Mouse (Mus musculus): ENCODE data around the gene D8Ertd738e. TPM values are rescaled to one million over a fixed set of nuclear protein-coding genes. Genes with fewer than 3 reads are reported as not detected.

D8Ertd738e gene
- total RNA-seq, 2 experiments from 2014 or later = 140 to 152 TPM

- no peak for DNase-seq (ENCODE audit: extremely low spot score in 1 of 2, low spot score in 1 of 2)
Observed at GRCm38 (mm10) chr8:84203975-84204772, 45.3 kb downstream of the D8Ertd738e start.

- DNase-seq (ENCODE audit: extremely low spot score in 1 of 2, low spot score in 1 of 2) = no peak
Observed at GRCm38 (mm10) chr8:84202938-84203917, 46.3 kb downstream of the D8Ertd738e start.

DNA sequence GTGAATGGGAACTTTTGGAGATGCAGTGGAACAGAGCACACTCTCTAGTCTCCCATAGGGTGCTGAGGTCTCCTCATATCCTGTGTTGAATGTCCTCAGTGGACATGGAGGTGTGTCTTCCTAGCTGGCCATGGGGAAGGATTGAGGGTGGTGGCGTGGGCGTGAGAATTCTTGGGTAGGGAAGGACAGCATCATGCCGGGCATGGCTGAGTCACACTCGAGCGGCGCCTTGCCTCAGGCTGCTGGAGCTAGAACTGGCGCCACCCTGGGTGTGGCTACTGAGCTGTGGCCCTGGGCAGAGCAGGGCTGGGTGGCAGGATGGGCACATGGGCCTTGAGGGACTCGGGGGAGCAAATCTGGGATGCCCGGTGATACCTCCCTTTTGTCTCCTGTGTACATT is 47.1 kb downstream of the D8Ertd738e start:
- no peak for DNase-seq (ENCODE audit: extremely low spot score in 1 of 2, low spot score in 1 of 2)

- DNase-seq (ENCODE audit: extremely low spot score in 1 of 2, low spot score in 1 of 2) = no peak
Observed at GRCm38 (mm10) chr8:84201545-84202245, 47.8 kb downstream of the D8Ertd738e start.

DNA sequence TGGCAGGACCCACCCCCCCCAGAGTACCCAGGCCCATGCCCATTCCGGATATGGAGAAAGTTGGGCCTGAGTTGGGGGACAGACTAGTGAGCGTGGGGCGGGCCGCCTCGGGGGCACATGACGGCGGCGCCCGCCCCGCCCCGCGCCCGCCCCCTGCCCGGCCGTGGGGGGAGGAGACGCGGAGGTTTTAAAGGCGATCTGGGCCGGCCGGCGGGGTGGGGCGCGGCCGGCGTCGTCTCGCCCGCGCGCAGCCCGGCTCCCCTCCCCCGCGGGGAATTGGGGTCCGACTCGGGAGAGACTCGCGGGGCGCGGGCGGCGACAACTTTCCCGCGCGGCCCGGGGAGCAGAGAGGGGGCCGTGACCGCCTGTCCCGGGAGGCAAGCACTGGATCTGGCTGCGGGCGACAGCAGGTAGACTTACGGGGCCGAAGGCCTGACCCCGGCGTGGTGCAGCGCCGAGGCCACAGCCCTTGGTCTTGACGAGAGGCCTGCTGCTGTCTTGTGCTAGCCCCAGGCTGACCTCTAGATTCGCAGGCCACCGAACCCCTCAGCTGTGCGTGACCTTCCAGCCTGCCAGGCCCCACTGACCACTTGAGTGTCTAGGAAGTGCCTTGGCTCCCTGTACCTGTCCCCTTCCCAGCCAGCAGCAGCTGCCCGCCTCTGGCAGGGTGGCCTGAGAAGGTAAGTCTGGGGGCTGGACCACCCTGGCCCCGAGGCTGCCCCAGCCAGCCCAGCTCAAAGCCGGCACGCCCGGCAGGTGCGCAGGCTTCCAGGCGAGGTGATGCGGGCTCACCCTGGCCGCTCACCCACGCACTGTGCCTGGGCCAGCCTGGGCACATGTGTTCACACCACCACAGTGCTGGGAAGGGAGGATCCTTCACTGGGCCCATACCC is 48.6 kb downstream of the D8Ertd738e start:
- no peak for DNase-seq (ENCODE audit: extremely low spot score in 1 of 2, low spot score in 1 of 2)

GRCm38 (mm10) chr8:84200126-84200555 is 49.4 kb downstream of the D8Ertd738e start:
- no peak for DNase-seq (ENCODE audit: extremely low spot score in 1 of 2, low spot score in 1 of 2)

DNA sequence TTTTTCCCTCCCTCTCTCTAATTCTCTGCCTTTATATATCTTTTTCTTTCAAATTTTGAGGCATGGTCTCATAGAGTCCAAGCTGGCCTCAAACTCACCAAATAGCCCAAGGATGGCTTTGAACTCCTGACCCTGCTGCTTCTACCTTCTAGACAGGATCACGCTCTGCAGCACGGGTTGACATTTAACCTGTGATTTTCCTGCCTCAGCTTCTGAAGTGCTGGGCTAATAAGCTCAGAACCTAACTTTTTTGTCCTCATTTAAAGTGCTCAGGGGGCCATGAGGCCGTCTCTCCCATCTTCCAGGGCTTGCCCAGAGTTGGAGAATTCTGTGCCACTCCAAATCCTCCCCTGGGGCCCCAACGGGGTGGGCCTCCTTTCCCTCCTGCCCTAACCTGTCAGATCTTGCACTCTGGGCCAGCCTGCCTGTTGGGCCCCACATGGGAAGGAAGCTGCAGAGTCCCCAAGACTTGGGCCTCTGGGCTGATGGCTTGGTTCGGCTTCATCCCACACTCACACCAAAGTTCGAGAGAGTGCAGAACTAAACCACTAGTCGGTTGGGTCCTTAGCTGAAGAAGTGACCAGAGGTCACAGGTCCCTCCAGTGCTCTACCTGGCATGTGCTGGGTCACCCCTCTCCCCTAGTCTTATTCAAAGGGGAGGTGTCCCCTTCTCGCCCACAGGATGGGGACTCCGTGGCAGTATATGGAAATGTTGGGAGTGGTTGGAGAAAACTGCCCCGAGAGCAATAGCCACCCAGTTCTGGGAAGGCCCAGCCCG is 50.0 kb downstream of the D8Ertd738e start:
- no peak for DNase-seq (ENCODE audit: extremely low spot score in 1 of 2, low spot score in 1 of 2)

DNA sequence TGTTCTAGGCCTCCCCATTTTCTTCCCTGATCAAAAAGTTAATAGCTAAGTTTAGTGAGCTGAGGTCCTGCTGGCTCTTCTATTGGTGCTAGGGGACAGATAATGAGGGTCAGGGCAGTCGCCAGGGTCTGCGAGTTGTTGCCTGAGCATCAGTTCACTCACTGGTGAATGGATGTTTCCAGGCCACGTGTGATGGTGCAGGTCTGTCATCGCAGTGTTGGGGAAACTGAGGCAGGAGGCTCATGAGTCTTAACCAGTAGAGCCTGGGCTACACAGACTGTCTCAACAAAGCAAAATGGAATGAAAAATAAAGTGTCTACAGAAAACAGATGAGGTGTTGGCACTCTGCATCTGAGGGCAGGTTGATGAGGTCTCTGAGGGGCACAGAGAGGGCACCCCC is 50.6 kb downstream of the D8Ertd738e start:
- no peak for DNase-seq (ENCODE audit: extremely low spot score in 1 of 2, low spot score in 1 of 2)

GRCm38 (mm10) chr8:84197922-84198774 is 51.4 kb downstream of the D8Ertd738e start:
- DNase-seq (ENCODE audit: extremely low spot score in 1 of 2, low spot score in 1 of 2) = peak in 1 of 2 experiments; percentile 62

DNA sequence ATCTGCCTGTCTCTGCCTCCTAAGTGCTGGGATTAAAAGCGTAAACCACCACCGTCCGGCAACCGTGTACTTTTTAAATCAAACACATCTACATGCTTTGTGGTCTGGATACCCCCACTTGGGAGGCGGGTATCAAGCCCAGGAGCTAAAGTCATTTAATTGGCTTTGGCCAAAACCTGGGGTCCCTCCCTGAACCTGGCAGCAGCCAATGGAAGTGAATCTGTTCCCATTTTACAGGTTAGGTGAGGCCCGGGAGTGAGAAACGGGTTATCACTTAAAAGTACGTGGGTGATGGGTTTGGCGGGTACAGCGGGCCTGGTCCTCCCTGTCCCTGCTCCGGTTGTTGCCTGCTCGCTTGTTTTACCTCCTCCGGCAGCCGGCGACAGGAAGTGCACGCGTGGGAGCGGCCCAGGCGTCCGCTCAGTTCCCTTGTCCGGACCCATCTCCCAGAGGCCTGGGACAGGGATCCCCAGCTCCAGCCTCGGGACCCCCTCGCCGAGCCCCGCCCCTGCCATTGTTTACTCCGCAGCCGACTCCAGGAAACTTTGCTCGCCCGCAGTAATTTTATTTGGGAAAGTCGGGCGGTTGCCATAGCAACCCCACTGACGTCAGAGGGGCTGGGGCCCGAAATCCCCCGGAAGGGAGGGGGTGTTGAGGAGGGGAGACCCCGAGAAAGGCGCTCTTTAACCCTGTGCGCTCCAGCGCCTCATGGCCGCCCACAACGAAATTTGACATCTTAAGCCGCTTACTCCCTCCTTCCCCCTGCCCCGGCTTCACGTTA is 52.2 kb downstream of the D8Ertd738e start:
- peak; percentile 65 to 70 for DNase-seq (ENCODE audit: extremely low spot score in 1 of 2, low spot score in 1 of 2)

Small RNA genes within 50 kb of the gene (microRNA-seq; reads per million reads assigned to microRNA genes)
- gene Mir23a (3,760 to 7,072 reads per million in 2 experiments), gene Mir24-2 (0 reads per million in 2 experiments), gene Mir27a (98.0 to 117 reads per million in 2 experiments), gene Mir3074-2 (0 reads per million in 2 experiments)

Other genes starting within 250 kb of the D8Ertd738e start
- under 1 TPM; 0.20 to 0.33 TPM for gene 1700067K01Rik, start 248.2 kb downstream of the D8Ertd738e start, total RNA-seq (2021)
- 1 to 10 TPM; 1.9 to 2.3 TPM for gene 2210011C24Rik, start 237.5 kb downstream of the D8Ertd738e start, total RNA-seq (2021)
- gene Palm3, start 228.2 kb downstream of the D8Ertd738e start, total RNA-seq (2021) = 1 to 10 TPM; 2.7 to 2.9 TPM
- 1 to 10 TPM; 2.0 to 2.4 TPM for gene Il27ra, start 207.1 kb downstream of the D8Ertd738e start, total RNA-seq (2021)
- not detected for gene Rln3, start 204.7 kb downstream of the D8Ertd738e start, total RNA-seq (2021)
- 1 to 10 TPM; 4.4 to 4.5 TPM for gene Gm10643, start 184.6 kb downstream of the D8Ertd738e start, total RNA-seq (2021)
- 10 to 100 TPM; 19.8 to 24.1 TPM for gene Rfx1, start 182.9 kb downstream of the D8Ertd738e start, total RNA-seq (2021)
- gene Dcaf15, start 145.0 kb downstream of the D8Ertd738e start, total RNA-seq (2021) = 10 to 100 TPM; 18.5 to 19.1 TPM
- not detected for gene Podnl1, start 123.7 kb downstream of the D8Ertd738e start, total RNA-seq (2021)
- 10 to 100 TPM; 52.6 to 54.0 TPM for gene Cc2d1a, start 101.8 kb downstream of the D8Ertd738e start, total RNA-seq (2021)
- 1 to 10 TPM; 1.4 to 2.1 TPM for gene 4930432K21Rik, start 101.7 kb downstream of the D8Ertd738e start, total RNA-seq (2021)
- gene Nanos3, start 64.5 kb downstream of the D8Ertd738e start, total RNA-seq (2021) = 1 to 10 TPM; 2.6 to 3.0 TPM
- 10 to 100 TPM; 16.5 to 20.4 TPM for gene Zswim4, start 12.7 kb downstream of the D8Ertd738e start, total RNA-seq (2021)
- gene Mri1, start 7.6 kb upstream of the D8Ertd738e start, total RNA-seq (2021) = 10 to 100 TPM; 18.4 to 20.6 TPM
- gene Ccdc130, start 20.7 kb upstream of the D8Ertd738e start, total RNA-seq (2021) = 10 to 100 TPM; 24.2 to 25.5 TPM
- gene Cacna1a, start 138.7 kb upstream of the D8Ertd738e start, total RNA-seq (2021) = 100 to 1,000 TPM; 175 to 232 TPM